Mouse (Mus musculus) WW6 (cell line): ENCODE measurements at regions not wholly inside any gene's neighbourhood (a gene's known extent, or its start where the extent isn't known, plus 50 kb on each side); places are given as distances from the start of the nearest gene placed in this dataset.

Experiments
- DNase-seq: peaks from one replicate; pipeline ENCODE4 v3.0.0-alpha.2; 2013; ENCODE audit warnings: low read depth, low spot score

GRCm38 (mm10) chr11:117589006-117589405 lies 65.1 kb upstream of the Tnrc6c start:
- DNase-seq, result no peak

DNA sequence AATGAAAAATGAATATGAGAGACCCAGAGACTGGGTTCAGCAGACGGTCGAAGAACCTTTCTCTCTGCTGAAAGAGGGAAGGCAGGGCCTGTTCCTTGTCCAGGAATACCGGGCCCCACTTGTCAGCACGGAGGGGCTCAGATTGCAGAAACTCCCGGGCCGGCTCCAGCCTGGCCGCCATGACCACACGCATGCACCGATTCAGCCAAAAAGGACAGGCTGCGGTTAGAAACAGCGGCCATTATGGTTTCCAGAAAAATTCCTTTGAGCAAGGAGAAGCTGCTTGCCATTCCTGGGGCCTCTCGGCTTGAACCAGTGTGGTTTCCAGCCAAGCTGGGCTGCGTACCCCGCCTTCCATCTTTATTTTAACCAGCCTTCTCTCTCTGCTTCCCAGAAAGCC lies 64.7 kb upstream of the Tnrc6c start:
- no peak for DNase-seq

- DNase-seq, result no peak
These were observed 61.5 kb upstream of the Tnrc6c start for GRCm38 (mm10) chr11:117592570-117592969.

GRCm38 (mm10) chr11:117596201-117596600 lies 57.9 kb upstream of the Tnrc6c start:
- no peak for DNase-seq

DNA sequence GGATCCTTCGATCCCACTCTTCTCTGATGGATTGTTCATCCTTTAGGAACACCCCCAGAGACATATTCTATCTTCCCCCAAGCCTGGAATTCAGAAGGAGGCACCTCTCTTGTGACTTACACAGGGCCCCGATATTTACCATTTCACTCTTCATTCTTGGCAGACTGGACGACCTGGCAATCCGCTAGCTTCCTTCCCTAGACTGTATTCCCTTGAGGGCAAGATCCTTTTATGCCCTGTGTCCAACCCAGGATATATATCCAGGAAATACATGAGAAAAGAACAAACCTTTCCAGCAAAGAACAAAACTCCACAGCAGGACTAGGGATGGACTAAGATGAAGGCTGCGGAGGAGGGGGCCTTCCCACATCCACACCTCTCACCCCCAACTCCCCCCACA lies 56.3 kb upstream of the Tnrc6c start:
- no peak for DNase-seq

DNA sequence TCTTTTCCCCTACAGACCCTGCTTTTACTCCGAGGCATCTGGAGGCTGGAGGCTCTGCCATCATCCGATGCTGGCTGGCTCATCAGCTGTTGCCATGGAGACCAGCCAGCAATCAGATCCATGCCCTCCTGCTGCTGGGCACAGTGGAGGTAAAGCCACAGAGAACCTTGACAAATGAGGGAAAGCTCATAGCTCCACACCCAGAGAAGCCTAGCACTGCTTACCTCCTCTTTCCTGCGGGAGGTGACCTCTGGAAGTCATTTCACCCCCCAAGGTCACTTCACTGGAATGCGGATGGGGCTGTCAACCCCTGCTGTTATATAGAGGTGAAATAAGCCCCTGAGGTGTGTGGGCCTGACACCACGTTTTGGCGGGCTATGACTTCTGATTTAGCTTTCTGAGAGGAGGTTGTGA lies 55.9 kb upstream of the Tnrc6c start:
- DNase-seq, result no peak

- DNase-seq, result no peak
These were observed 55.5 kb upstream of the Tnrc6c start for GRCm38 (mm10) chr11:117598610-117599009.

- no peak for DNase-seq
These were observed 54.9 kb upstream of the Tnrc6c start for GRCm38 (mm10) chr11:117599049-117599787.

DNA sequence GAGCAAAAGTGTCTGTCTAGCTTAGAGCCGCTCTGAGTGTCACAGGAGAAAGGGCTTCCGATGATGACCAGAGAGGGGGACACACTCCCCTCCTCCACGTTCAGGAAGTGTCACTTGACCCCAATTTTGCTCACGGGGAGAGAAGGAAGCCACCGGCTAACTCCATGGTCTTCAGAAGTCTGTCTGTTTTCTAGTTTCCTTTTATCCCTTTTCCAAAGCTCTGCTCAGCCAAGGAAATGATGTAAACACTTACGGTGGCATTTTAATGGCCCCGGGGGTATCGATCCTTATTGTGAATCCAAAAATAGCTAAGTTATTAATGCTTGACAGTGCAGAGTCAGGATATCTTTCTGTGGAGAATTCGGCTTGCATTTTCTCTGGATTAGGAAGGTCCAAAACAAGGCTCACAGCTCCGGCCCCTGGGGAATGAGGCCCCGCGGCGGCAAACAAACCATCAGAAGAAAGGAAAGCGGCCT lies 54.3 kb upstream of the Tnrc6c start:
- DNase-seq, result no peak

GRCm38 (mm10) chr11:117601147-117601546 lies 52.9 kb upstream of the Tnrc6c start:
- no peak for DNase-seq

DNA sequence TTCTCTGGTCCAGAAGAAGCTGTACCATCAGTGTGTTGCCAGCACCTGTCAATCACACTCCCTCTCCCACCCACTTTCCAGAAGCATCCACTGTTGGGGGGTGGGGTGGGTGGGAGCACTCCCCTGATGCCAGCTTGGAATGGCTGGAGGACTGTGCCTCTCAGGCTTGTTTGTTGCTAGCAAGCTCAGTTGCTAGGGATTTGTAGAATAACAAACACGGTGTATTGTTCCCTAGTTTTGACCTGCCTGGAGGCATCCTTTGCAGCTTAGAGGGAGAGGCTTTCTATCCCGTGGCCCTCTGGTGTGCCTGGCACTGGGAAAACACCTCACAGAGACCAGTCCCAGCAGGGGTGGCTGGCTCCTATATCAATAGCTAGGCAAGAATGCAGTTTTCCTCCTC lies 50.1 kb upstream of the Tnrc6c start:
- DNase-seq, result no peak
